Mouse (Mus musculus): ENCODE measurements around the gene Dot1l.

- TF ChIP-seq CTCF (IDR thresholded peaks at IDR 0.05; ENCODE audit: low read depth) (no peak), EP300 (IDR thresholded peaks at IDR 0.05; ENCODE audit: low read depth) (no peak)
Observed at GRCm38 (mm10) chr10:80784302-80784701, 29.3 kb downstream of the Dot1l start.

All from liver, postnatal 0 days (tissue).